Mouse (Mus musculus) testis, adult 2 months (tissue): Measurements from ENCODE around the gene Aurka. TPM values are rescaled to one million over a fixed set of nuclear protein-coding genes. Genes with fewer than 3 reads are reported as not detected.
A peak's percentile ranks its signal among the peaks of the same experiment; 100 is the strongest.

Experiments used
- H3K27ac ChIP-seq: fragments of 200-500 bp; 2 replicates; pipeline ENCODE4 v1.5.1; 2012; ENCODE audit warnings: low read depth, low read length; ENCODE audit not compliant: control insufficient read depth, insufficient read depth
- H3K27me3 ChIP-seq: fragments of 200-500 bp; 2 replicates; pipeline ENCODE4 v1.6.1; 2012; ENCODE audit warnings: mild to moderate bottlenecking, low read length, moderate library complexity; ENCODE audit not compliant: control insufficient read depth, insufficient read depth
- H3K36me3 ChIP-seq: fragments of 200-500 bp; 2 replicates; pipeline ENCODE4 v1.6.1; 2012; ENCODE audit warnings: mild to moderate bottlenecking, low read length; ENCODE audit not compliant: control insufficient read depth, insufficient read depth
- H3K4me1 ChIP-seq: fragments of 200-500 bp; 2 replicates; pipeline ENCODE4 v1.6.1; 2012; ENCODE audit warnings: low read length; ENCODE audit not compliant: control insufficient read depth, insufficient read depth
- H3K4me3 ChIP-seq: fragments of 200-500 bp; 2 replicates; pipeline ENCODE4 v1.5.1; 2012; ENCODE audit warnings: low read depth, mild to moderate bottlenecking, low read length, moderate library complexity, mixed read lengths; ENCODE audit not compliant: control insufficient read depth
- CTCF ChIP-seq: fragments of 200-500 bp; IDR thresholded peaks from 2 replicates; pipeline ENCODE4 v1.5.1; 2012; ENCODE audit warnings: low read depth, mild to moderate bottlenecking, inconsistent platforms, low read length, moderate library complexity; ENCODE audit not compliant: control insufficient read depth, insufficient read depth, insufficient replicate concordance
- POLR2A ChIP-seq: fragments of 200-500 bp; IDR thresholded peaks from 2 replicates; pipeline ENCODE4 v1.6.1; 2012; ENCODE audit warnings: low read depth, mild to moderate bottlenecking, inconsistent platforms, low read length, moderate library complexity; ENCODE audit not compliant: control insufficient read depth
- polyA plus RNA-seq: library from polyadenylated mRNA; depleted of rRNA; stranded (reverse); fragments of >200 nt; gene quantifications from 2 replicates; pipeline ENCODE4 v1.2.3, GENCODE M21; 2012

Gene Aurka
- polyA plus RNA-seq, 1 experiment: 74.5 TPM

DNA sequence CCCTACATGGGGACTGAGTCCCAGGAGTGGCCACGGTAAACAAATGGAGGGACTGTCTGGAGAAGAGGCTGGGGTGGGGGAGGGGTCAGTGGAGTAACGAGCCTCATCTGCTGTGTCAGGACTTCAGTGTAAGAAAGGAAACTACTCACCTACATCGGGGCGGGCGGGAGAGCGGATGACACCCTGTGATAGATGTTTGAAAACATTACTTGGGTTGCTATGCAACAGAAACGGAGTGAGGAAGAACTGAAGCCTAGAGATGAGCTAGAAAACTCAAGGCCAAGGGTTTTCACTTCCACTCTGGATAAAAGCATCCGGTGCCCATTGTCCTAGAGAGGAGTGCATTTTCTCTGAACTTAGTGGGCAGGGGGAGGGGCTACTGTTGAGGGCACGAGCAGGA, 29.6 kb upstream of the Aurka start:
- Histone ChIP-seq H3K27me3 (no peaks in the 10 kb centered on the region), H3K4me3 (no peak overlapping the region), H3K36me3 (no peaks in the 10 kb centered on the region), H3K4me1 (peaks cover 6% of the 10 kb centered on the region), H3K27ac (no peak overlapping the region)
- no peak for TF ChIP-seq POLR2A
- TF ChIP-seq CTCF: no peak

DNA sequence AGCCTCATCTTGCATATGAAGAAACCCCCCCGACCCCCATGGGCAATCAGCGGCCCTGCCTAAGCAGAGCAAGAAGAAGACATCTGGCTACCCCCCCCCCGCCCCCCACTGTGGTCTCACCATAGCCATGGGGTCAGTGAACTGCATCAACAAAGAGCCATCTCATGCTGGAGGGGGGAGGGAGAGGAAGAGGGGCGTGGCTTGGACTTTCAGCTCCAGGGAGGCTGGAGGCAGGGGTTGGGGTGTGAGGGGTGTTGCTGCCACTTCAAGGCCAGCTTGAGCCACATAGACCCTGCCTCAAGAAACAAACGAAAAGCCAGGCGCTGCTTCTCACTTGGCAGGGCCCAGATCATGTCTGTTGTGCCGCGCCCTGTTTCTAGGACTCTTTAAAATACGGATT, 25.6 kb upstream of the Aurka start:
- no peaks in the 10 kb centered on the region for H3K36me3 ChIP-seq
- no peaks in the 10 kb centered on the region for H3K27me3 ChIP-seq
- H3K27ac ChIP-seq: no peak overlapping the region
- peak overlapping the region; percentile 48 for H3K4me3 ChIP-seq
- H3K4me1 ChIP-seq: peaks cover 2% of the 10 kb centered on the region; the same call in 1 of the 2 replicates
- TF ChIP-seq CTCF (no peak), POLR2A (no peak)

GRCm38 (mm10) chr2:172394671-172395070, 24.3 kb upstream of the Aurka start:
- H3K27ac ChIP-seq: no peak overlapping the region
- H3K27me3 ChIP-seq: no peaks in the 10 kb centered on the region
- H3K36me3 ChIP-seq: no peaks in the 10 kb centered on the region
- H3K4me1 ChIP-seq: peaks cover 2% of the 10 kb centered on the region; the same call in 1 of the 2 replicates
- peak overlapping the region; percentile 48 for H3K4me3 ChIP-seq
- no peak for TF ChIP-seq CTCF
- TF ChIP-seq POLR2A: no peak

- Histone ChIP-seq H3K4me3 (peak overlapping the region; percentile 48), H3K36me3 (no peaks in the 10 kb centered on the region), H3K4me1 (peaks cover 2% of the 10 kb centered on the region; the same call in 1 of the 2 replicates), H3K27ac (no peak overlapping the region), H3K27me3 (no peaks in the 10 kb centered on the region)
- no peak for TF ChIP-seq CTCF
- TF ChIP-seq POLR2A: no peak
Measured at GRCm38 (mm10) chr2:172394052-172394392, 23.7 kb upstream of the Aurka start.

DNA sequence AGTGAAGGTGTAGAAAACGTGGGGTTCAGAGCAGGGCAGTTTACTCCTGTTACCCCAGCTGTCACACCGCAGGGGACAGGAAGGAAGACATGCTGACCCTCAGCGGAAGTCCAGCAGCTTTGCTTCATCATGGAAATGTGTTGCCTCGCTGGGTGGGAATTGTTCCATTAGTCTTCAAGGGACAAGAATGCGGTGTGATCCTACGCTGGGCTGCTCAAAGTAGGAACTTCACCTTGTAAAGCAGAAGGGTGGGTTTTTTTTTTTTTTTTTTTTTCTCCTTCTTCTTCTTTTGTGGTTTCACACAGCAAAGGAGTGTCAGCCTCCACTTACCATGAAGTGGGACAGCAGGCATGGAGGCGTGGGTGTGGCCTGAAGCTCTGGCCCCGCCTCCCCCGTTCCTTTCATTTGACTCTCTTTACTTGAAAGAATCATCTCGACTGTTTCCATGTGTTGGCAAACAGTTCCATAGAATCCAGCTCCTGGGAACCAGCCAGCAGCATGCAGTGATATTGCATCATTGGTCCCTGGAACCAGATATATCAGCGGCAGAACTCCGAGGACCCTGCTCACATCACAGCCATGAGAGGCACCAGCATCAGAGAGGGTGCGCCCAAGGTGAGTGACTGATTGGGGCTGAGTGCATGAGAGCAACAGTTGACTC, 23.2 kb upstream of the Aurka start, which contains the start of gene Cass4:
Cass4 (plus strand) TSS at position 404 of the 661 bp plus-strand sequence.
- peak within 1 kb of the TSS; percentile 48 for H3K4me3 ChIP-seq
- peaks cover 2% of the 10 kb centered on the region; the same call in 1 of the 2 replicates for H3K4me1 ChIP-seq
- H3K36me3 ChIP-seq: no peaks in the 10 kb centered on the region
- H3K27me3 ChIP-seq: no peaks in the 10 kb centered on the region
- H3K27ac ChIP-seq: no peak within 1 kb of the TSS
- no peak for TF ChIP-seq POLR2A
- TF ChIP-seq CTCF: no peak

- H3K4me3 ChIP-seq: no peak overlapping the region
- no peak overlapping the region for H3K27ac ChIP-seq
- TF ChIP-seq POLR2A: no peak
- TF ChIP-seq CTCF: no peak
- no peaks in the 10 kb centered on the region for H3K27me3 ChIP-seq
- no peaks in the 10 kb centered on the region for H3K36me3 ChIP-seq
- H3K4me1 ChIP-seq: peaks cover 2% of the 10 kb centered on the region; the same call in 1 of the 2 replicates
Measured at GRCm38 (mm10) chr2:172392041-172392521, 21.7 kb upstream of the Aurka start.

DNA sequence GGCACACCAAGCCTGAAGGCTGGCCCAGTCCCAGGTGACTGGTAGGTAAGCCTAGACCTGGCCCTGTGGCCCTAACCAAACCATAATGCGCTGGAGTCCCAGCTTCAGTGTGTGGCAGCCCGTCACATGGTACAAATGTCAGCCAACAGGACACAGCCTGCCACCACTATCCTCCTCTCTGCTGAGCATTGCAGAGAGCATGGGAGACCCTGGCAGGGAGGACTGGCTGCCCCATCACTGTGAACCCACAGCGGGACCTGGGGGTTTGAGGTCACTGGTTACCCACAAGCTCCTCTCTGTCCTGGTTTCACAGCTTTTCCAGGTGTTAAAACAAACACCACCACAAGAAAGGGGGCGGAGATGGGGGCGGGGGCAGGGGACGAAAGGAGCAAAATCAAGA, 20.0 kb upstream of the Aurka start:
- H3K27ac ChIP-seq: no peak overlapping the region
- TF ChIP-seq CTCF (no peak), POLR2A (no peak)
- no peak overlapping the region for H3K4me3 ChIP-seq
- peaks cover 2% of the 10 kb centered on the region; the same call in 1 of the 2 replicates for H3K4me1 ChIP-seq
- no peaks in the 10 kb centered on the region for H3K36me3 ChIP-seq
- no peaks in the 10 kb centered on the region for H3K27me3 ChIP-seq
